Comparison of ENCODE assay signal across 10 mouse cellular contexts in the genomic region with DNA sequence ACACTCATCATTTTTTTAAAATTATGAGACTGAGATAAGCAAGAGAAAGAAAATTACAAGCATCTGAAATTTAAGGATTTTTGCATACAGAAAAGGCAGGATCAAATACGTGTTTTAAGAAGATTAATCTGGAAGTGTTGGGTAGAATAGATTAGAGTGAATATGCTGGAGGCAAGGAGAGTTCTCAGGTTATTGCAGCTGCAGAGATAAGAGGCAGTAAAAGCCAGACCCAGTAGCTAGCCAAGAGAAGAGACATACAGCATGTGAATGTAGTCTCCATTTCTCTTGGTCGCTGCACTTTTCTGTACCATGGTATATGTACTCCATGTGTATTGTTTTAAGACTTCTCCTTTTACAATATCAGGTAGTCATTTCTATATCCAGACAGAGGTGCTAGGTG.
"Had no signal": no experiment of that assay in that cellular context is flagged by ENCODE, and none has a peak within 500 bp of the region (broad histone marks: within the 10 kb centered on the region; RNA-seq: fewer than 3 reads in every experiment).

No protein-coding gene starts in this region.

- ATAC-seq: inflammation-experienced regulatory T-cells, adult 6 months had no signal

- H3K9me3 ChIP-seq: limb, embryonic 15.5 days; megakaryocyte, embryonic 14.5 days; midbrain, embryonic 12.5 days had no signal

- H3K4me1 ChIP-seq: megakaryocyte, embryonic 14.5 days had no signal

- H3K4me2 ChIP-seq: limb, embryonic 15.5 days; lung, embryonic 14.5 days; midbrain, embryonic 12.5 days had no signal

- H3K4me3 ChIP-seq: limb, embryonic 15.5 days; megakaryocyte, embryonic 14.5 days; midbrain, embryonic 12.5 days had no signal

- H3K27ac ChIP-seq: limb, embryonic 15.5 days; macrophage; midbrain, embryonic 12.5 days; stomach, postnatal 0 days had no signal

- H3K27me3 ChIP-seq: limb, embryonic 15.5 days; midbrain, embryonic 12.5 days had no signal

- DNase-seq: kidney, adult 18-20 months; kidney, postnatal 14 days; lung, embryonic 14.5 days; lung, postnatal 10 days had no signal

- H3K9ac ChIP-seq: limb, embryonic 15.5 days; lung, embryonic 14.5 days; midbrain, embryonic 12.5 days had no signal

- H3K36me3 ChIP-seq: limb, embryonic 15.5 days; midbrain, embryonic 12.5 days had no signal
